Mouse (Mus musculus) kidney, adult 2 months (tissue): ENCODE measurements around the gene F11r.

Source experiments
- CTCF ChIP-seq: fragments of 200-500 bp; conservative IDR thresholded peaks from 2 replicates; pipeline ENCODE4 v1.5.1; 2011; ENCODE audit warnings: low read depth, mild to moderate bottlenecking, control low read depth, low read length, moderate library complexity, mixed read lengths; ENCODE audit not compliant: insufficient read depth, insufficient read length
- POLR2A ChIP-seq: fragments of 200-500 bp; IDR thresholded peaks from one replicate; pipeline ENCODE4 v1.6.1; 2011; ENCODE audit warnings: low read depth, low read length, control low read depth

GRCm38 (mm10) chr1:171513760-171514159, 76.4 kb downstream of the F11r start:
- TF ChIP-seq POLR2A (no peak), CTCF (no peak)
